Comparison of ENCODE assay signal across 17 mouse cellular contexts in the genomic region with DNA sequence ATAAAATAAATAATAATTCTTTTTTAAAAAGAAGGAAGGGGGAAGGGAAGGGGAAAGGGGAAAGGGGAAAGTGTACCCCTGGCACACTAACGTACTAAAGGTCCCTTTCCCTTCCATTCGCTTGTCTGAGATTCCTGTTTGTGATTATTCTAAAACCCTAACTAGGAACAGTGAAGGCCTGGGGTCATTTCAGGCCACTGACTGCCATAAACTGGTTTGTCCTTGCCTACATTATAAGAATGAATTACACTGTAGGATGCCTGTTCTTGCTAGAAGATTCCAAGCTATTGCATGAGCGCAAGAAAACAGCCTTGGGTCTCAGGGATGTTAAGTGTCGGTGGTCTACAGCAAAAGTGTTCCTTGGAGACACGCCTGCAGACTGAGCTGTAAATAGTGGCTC.
"Had no signal": no experiment of that assay in that cellular context is flagged by ENCODE, and none has a peak within 500 bp of the region (broad histone marks: within the 10 kb centered on the region; RNA-seq: fewer than 3 reads in every experiment).

No protein-coding gene starts in this region.

- H3K9me3 ChIP-seq: limb, embryonic 10.5 days; limb, embryonic 13.5 days; liver, embryonic 12.5 days; liver, embryonic 15.5 days; lung, embryonic 15.5 days; megakaryocyte, embryonic 14.5 days; midbrain, embryonic 10.5 days; midbrain, embryonic 13.5 days had no signal

- H3K4me2 ChIP-seq: limb, embryonic 13.5 days; liver, embryonic 12.5 days; liver, embryonic 15.5 days; lung, embryonic 15.5 days; midbrain, embryonic 13.5 days had no signal

- H3K27me3 ChIP-seq: limb, embryonic 13.5 days; liver, embryonic 12.5 days; liver, embryonic 15.5 days; lung, embryonic 15.5 days; megakaryocyte, embryonic 14.5 days; midbrain, embryonic 13.5 days had no signal

- DNase-seq: layer of hippocampus, adult 9-11 months; liver; lung, adult 18-20 months; lung, postnatal 10 days; lung, postnatal 36 days; thymus, adult 18-20 months; thymus, postnatal 36 days had no signal

- H3K4me1 ChIP-seq: limb, embryonic 10.5 days; limb, embryonic 13.5 days; liver, embryonic 12.5 days; liver, embryonic 15.5 days; lung, embryonic 15.5 days; midbrain, embryonic 13.5 days had no signal

- H3K36me3 ChIP-seq: midbrain, embryonic 13.5 days had no signal

- ATAC-seq: intestine, postnatal 0 days; liver, embryonic 12.5 days had no signal

- H3K9ac ChIP-seq: limb, embryonic 13.5 days; liver, embryonic 12.5 days; liver, embryonic 15.5 days; lung, embryonic 15.5 days; midbrain, embryonic 13.5 days had no signal

- H3K4me3 ChIP-seq: layer of hippocampus, adult 2 months; limb, embryonic 10.5 days; limb, embryonic 13.5 days; liver, embryonic 12.5 days; liver, embryonic 15.5 days; lung, embryonic 15.5 days; megakaryocyte, embryonic 14.5 days; midbrain, embryonic 10.5 days; midbrain, embryonic 13.5 days had no signal

- H3K27ac ChIP-seq: layer of hippocampus, adult 2 months; limb, embryonic 10.5 days; limb, embryonic 13.5 days; liver, embryonic 12.5 days; liver, embryonic 15.5 days; lung, embryonic 15.5 days; midbrain, embryonic 10.5 days; midbrain, embryonic 13.5 days had no signal
